Mouse (Mus musculus) liver, embryonic 16.5 days (tissue): Measurements from ENCODE around the gene Sct. TPM values are rescaled to one million over a fixed set of nuclear protein-coding genes. Genes with fewer than 3 reads are reported as not detected.

ENCODE experiments used
- polyA plus RNA-seq: library from polyadenylated mRNA; unstranded; fragments of >200 nt; fragmentation: Nextera tagmentation; extraction: Ambion mirVana; gene quantifications from 2 replicates; pipeline ENCODE4 v1.2.1, GENCODE M21; 2015

Gene Sct
- polyA plus RNA-seq, 1 experiment from 2014 or later, result 1.4 TPM

Other genes starting within 250 kb of the Sct start
- gene B4galnt4, start 218.0 kb downstream of the Sct start, polyA plus RNA-seq, result 0.35 and 0.37 TPM in 2 replicates
- 0.69 and 1.1 TPM in 2 replicates for gene Pkp3, start 200.9 kb downstream of the Sct start, polyA plus RNA-seq
- gene Sigirr, start 178.6 kb downstream of the Sct start, polyA plus RNA-seq, result 27.2 and 28.1 TPM in 2 replicates
- 1.5 and 3.8 TPM in 2 replicates for gene Ano9, start 161.3 kb downstream of the Sct start, polyA plus RNA-seq
- gene Ptdss2, start 156.8 kb downstream of the Sct start, polyA plus RNA-seq, result 136 and 138 TPM in 2 replicates
- gene Rnh1, start 106.3 kb downstream of the Sct start, polyA plus RNA-seq, result 70.1 and 71.7 TPM in 2 replicates
- gene Hras, start 85.1 kb downstream of the Sct start, polyA plus RNA-seq, result 35.3 and 40.1 TPM in 2 replicates
- 8.3 and 9.5 TPM in 2 replicates for gene Lrrc56, start 85.0 kb downstream of the Sct start, polyA plus RNA-seq
- gene Lmntd2, start 65.1 kb downstream of the Sct start, polyA plus RNA-seq, result 0.80 and 0.84 TPM in 2 replicates
- 23.9 and 26.4 TPM in 2 replicates for gene Rassf7, start 63.3 kb downstream of the Sct start, polyA plus RNA-seq
- gene Phrf1, start 50.3 kb downstream of the Sct start, polyA plus RNA-seq, result 23.8 and 28.5 TPM in 2 replicates
- gene Irf7, start 12.7 kb downstream of the Sct start, polyA plus RNA-seq, result 7.7 and 8.2 TPM in 2 replicates
- 0.42 and 1.6 TPM in 2 replicates for gene Cdhr5, start 2.3 kb downstream of the Sct start, polyA plus RNA-seq
- gene Drd4, start 12.9 kb upstream of the Sct start, polyA plus RNA-seq, result not detected in 2 replicates
- gene Deaf1, start 48.6 kb upstream of the Sct start, polyA plus RNA-seq, result 11.6 and 13.6 TPM in 2 replicates
- 13.9 and 16.7 TPM in 2 replicates for gene Tmem80, start 48.6 kb upstream of the Sct start, polyA plus RNA-seq
- gene Eps8l2, start 59.7 kb upstream of the Sct start, polyA plus RNA-seq, result 26.0 and 34.0 TPM in 2 replicates
- 373 and 397 TPM in 2 replicates for gene Taldo1, start 113.1 kb upstream of the Sct start, polyA plus RNA-seq
- gene Gatd1, start 135.0 kb upstream of the Sct start, polyA plus RNA-seq, result 13.5 and 14.3 TPM in 2 replicates
- gene Cend1, start 150.4 kb upstream of the Sct start, polyA plus RNA-seq, result not detected in 2 replicates
- gene Slc25a22, start 158.8 kb upstream of the Sct start, polyA plus RNA-seq, result 18.7 and 20.7 TPM in 2 replicates
- 8.8 and 9.7 TPM in 2 replicates for gene Pidd1, start 164.9 kb upstream of the Sct start, polyA plus RNA-seq
- gene Rplp2, start 168.2 kb upstream of the Sct start, polyA plus RNA-seq, result 644 and 698 TPM in 2 replicates
- 14.9 and 15.5 TPM in 2 replicates for gene Pnpla2, start 176.1 kb upstream of the Sct start, polyA plus RNA-seq
- 3.7 and 4.8 TPM in 2 replicates for gene Cracr2b, start 182.0 kb upstream of the Sct start, polyA plus RNA-seq
- gene Cd151, start 188.3 kb upstream of the Sct start, polyA plus RNA-seq, result 5.3 and 6.9 TPM in 2 replicates
- 36.4 and 39.2 TPM in 2 replicates for gene Polr2l, start 196.0 kb upstream of the Sct start, polyA plus RNA-seq
- 46.1 and 47.2 TPM in 2 replicates for gene Tspan4, start 196.1 kb upstream of the Sct start, polyA plus RNA-seq